Mouse (Mus musculus) kidney, postnatal 14 days (tissue): ENCODE data around the gene Rps6ka2.
"Not testable (repeated sequence)": the region's sequence is repeated elsewhere in the genome, so short reads cannot be mapped to it uniquely, and the experiment has no call there.

Source experiments
- DNase-seq: peaks from one replicate; pipeline ENCODE4 v3.0.0; 2022; ENCODE audit warnings: mixed read lengths

Gene Rps6ka2

GRCm38 (mm10) chr17:7271522-7272134 is 101.7 kb downstream of the Rps6ka2 start:
- DNase-seq, result no peak

GRCm38 (mm10) chr17:7273054-7273453 is 103.1 kb downstream of the Rps6ka2 start:
- DNase-seq, result peak; percentile 82

GRCm38 (mm10) chr17:7273785-7274184 is 103.9 kb downstream of the Rps6ka2 start:
- peak; percentile 41 for DNase-seq

GRCm38 (mm10) chr17:7278702-7279242 is 108.9 kb downstream of the Rps6ka2 start:
- DNase-seq, result no peak

GRCm38 (mm10) chr17:7279251-7279650 is 109.3 kb downstream of the Rps6ka2 start:
- DNase-seq, result no peak

GRCm38 (mm10) chr17:7284297-7284910 is 114.5 kb downstream of the Rps6ka2 start:
- peak; percentile 83 for DNase-seq

GRCm38 (mm10) chr17:7285292-7285691 is 115.4 kb downstream of the Rps6ka2 start:
- no peak for DNase-seq

- DNase-seq, result no peak
Observed at GRCm38 (mm10) chr17:7286422-7287050, 116.6 kb downstream of the Rps6ka2 start.

GRCm38 (mm10) chr17:7292012-7292684 is 122.2 kb downstream of the Rps6ka2 start:
- no peak for DNase-seq

- DNase-seq, result peak; percentile 53
Observed at GRCm38 (mm10) chr17:7306278-7307196, 136.6 kb downstream of the Rps6ka2 start.

GRCm38 (mm10) chr17:7315693-7316382 is 145.9 kb downstream of the Rps6ka2 start:
- not testable (repeated sequence) for DNase-seq

GRCm38 (mm10) chr17:7319789-7320188 is 149.9 kb downstream of the Rps6ka2 start:
- DNase-seq, result not testable (repeated sequence)

- DNase-seq, result not testable (repeated sequence)
Observed at GRCm38 (mm10) chr17:7324346-7324745, 154.4 kb downstream of the Rps6ka2 start, which contains the start of gene Tcp10a. Tcp10a (plus strand) TSS chr17:7324646.

GRCm38 (mm10) chr17:7326415-7326814 is 156.5 kb downstream of the Rps6ka2 start:
- DNase-seq, result not testable (repeated sequence)

GRCm38 (mm10) chr17:7332745-7333144 is 162.8 kb downstream of the Rps6ka2 start:
- not testable (repeated sequence) for DNase-seq

- DNase-seq, result not testable (repeated sequence)
Observed at GRCm38 (mm10) chr17:7337381-7337780, 167.5 kb downstream of the Rps6ka2 start.

- not testable (repeated sequence) for DNase-seq
Observed at GRCm38 (mm10) chr17:7348765-7349164, 178.8 kb downstream of the Rps6ka2 start.

GRCm38 (mm10) chr17:7352596-7352995 is 182.7 kb downstream of the Rps6ka2 start, which contains the start of gene Ttll2:
Ttll2 (minus strand) TSS chr17:7352696.
- not testable (repeated sequence) for DNase-seq
